Mouse (Mus musculus): Measurements from ENCODE around the gene Crtam. TPM values are rescaled to one million over a fixed set of nuclear protein-coding genes. Genes with fewer than 3 reads are reported as not detected.

Crtam gene
- polyA plus RNA-seq, 1 experiment, result 0.06 TPM

Other genes starting within 250 kb of the Crtam start
- 1,947 and 2,084 TPM in 2 replicates for gene Hspa8, start 203.6 kb downstream of the Crtam start, polyA plus RNA-seq (2012; rRNA removed)
- gene Bsx, start 130.5 kb downstream of the Crtam start, polyA plus RNA-seq (2012; rRNA removed), result 0.13 and 0.14 TPM in 2 replicates
- 0.23 and 0.24 TPM in 2 replicates for gene Jhy, start 40.5 kb downstream of the Crtam start, polyA plus RNA-seq (2012; rRNA removed)
- 18.6 and 19.1 TPM in 2 replicates for gene Ubash3b, start 157.1 kb upstream of the Crtam start, polyA plus RNA-seq (2012; rRNA removed)

Data from frontal cortex, adult 2 months (tissue).